Mouse (Mus musculus) gastrocnemius, postnatal 14 days (tissue): ENCODE measurements around the gene Mthfsl. TPM values are rescaled to one million over a fixed set of nuclear protein-coding genes. Genes with fewer than 3 reads are reported as not detected.
"Not testable (repeated sequence)": the region's sequence is repeated elsewhere in the genome, so short reads cannot be mapped to it uniquely, and the experiment has no call there.

Experiments
- DNase-seq: peaks from one replicate; pipeline ENCODE4 v3.0.0; 2021; ENCODE audit warnings: mixed read lengths
- intact Hi-C: fragments of 180-260 bp; cut with DNase I; formaldehyde crosslinking; loops from one replicate; pipeline ENCODE4 v1.15.1; 2025; ENCODE audit warnings: low total_unique reads
- total RNA-seq, 2 experiments: library from RNA; stranded (reverse); gene quantifications; 2 replicates each; pipeline ENCODE4 v1.2.3; 2021

Mthfsl gene
- total RNA-seq, 2 experiments from 2014 or later: 10.6 to 11.6 TPM

DNA sequence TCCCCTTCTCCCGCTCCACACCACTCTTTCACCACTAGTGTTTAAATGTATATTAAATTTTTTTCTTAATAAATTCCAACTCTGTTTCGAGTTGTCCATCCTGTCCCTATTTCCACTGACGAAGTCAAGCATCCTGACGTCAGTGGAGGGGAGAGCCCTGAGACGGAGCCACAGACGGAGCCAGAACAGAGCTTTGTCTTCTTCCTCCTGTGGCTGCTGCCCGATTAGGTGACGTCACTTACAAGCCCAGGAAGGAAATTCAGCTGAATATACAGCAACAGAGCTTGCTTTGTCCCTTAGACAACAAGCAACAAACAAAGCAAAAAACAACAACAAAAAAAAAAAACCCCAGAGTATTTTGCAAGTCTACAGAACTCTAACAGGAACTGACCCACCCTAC, 14.9 kb downstream of the Mthfsl start:
- DNase-seq, intact Hi-C loops: not testable (repeated sequence)

DNA sequence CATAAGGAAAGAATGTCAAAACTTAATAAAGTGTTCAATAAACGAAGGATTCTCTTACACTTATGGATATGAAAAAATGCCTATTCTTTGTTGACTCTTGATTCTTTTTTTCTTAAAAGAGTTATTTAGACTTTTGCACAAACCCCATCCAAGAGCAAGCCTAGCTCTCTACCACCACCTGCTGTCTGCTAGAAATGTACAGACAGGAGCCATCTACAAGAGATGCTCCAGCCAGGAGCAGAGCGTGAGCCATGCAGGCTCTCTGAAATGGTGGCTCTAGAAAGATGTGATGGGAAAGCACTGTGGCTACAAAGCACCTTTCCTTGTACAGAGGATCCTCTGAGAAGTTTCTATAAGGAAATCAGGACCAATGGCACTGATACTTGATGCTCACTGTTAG, 21.4 kb downstream of the Mthfsl start:
- intact Hi-C loops, DNase-seq: not testable (repeated sequence)

DNA sequence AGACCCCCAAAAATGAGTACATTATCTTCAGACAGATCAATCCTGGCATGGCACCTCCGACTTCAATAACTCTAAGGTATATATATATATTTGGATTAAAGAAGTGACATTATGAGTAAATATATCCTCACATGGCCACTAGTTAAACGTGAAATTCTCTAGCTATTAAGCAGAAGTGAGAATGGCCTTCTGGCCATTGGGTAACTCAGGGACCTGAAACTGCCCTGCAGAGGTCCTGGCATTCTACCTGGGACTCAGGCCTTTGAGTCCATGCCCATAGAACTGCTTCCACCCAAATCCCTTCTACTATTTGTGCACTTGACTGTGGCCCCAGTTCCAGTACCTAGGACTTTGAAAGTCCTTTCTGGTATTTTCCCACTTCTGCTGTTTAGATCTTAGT, 28.8 kb downstream of the Mthfsl start:
- DNase-seq, intact Hi-C loops: not testable (repeated sequence)

DNA sequence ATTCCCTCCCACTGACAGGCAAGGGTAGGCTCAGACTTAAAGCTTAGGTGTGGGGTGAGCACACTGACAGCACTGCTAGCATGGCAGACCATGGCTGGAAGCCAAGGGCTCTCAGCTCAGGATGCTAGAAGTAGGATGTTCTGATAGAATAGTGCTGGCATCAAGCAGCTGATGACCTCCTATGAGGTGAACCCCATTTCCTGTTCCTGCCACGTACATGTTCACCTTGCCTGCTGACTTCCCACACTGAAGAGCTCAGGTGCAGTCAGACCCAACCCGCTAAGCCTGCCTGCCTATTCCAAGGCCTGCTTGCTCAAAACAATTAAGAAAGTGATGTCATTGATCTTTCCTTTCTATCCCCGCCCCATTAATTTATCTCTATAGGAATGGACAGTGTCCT, 30.6 kb downstream of the Mthfsl start:
- DNase-seq, intact Hi-C loops: not testable (repeated sequence)

DNA sequence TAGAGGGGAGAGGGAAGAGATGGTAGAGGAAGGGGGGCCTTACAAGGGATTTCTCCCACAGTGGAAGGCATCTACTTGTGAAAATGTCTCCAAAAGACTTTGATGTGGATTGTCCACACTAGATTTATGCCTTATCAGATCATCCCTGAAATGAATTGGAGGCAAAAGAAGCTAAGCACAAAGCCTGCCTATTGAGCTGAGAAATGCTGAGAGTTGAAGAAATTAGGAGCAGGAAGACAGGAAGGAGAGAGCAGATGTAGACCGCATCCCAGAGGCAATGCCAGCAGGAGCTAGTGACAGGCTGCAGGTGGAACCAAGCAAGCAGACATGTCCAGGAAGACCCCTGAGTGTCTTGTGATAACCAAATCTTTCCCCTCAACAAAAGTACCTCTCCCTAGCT, 33.4 kb downstream of the Mthfsl start:
- intact Hi-C loops, DNase-seq: not testable (repeated sequence)

DNA sequence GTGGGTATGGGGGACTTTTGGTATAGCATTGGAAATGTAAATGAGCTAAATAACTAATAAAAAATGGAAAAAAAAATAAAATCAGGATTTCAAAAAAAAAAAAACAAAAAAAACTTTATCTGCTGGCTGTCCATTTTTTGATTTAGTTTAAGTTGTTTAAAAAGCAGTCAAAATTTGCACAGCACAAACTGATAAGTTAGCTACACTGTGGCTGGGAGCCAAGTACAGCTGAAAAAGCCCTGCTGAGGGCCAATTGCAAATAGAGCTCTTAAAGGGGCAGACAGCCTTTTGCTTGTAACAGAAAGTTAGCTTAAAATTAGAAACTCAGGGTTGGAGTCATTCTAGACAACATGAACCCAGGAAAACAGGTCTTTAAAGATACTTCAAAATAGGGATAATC, 61.8 kb downstream of the Mthfsl start:
- intact Hi-C loops, DNase-seq: not testable (repeated sequence)

DNA sequence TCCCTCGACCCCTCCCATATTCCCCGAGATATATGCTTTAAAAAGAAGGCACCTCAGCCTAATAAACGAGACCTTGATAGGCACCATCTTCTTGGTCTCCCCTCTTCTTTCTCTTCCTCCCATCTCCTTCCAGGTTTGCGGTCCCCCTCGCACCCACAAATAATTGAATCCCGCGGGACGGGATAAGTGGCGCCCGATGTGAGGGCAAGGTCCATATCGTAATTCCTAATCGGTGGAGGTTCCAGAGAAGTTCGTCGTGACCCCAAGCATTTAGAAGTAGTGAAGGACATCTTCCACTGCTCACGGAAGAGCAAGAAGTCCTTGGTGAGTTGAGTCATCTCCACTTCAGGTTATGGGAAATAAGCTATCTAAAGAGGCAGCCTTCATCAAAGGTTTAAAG, 69.4 kb downstream of the Mthfsl start:
- intact Hi-C loops, DNase-seq: not testable (repeated sequence)

Other genes starting within 250 kb of the Mthfsl start
- gene Syncrip, start 237.7 kb downstream of the Mthfsl start, total RNA-seq: 10 to 100 TPM; 43.7 to 56.5 TPM
- gene Zfp949, start 172.3 kb downstream of the Mthfsl start, total RNA-seq: 1 to 10 TPM; 6.1 to 6.4 TPM
- under 1 TPM in 1 of 2 experiments, not detected in 1; 0.27 TPM for gene Trim43a, start 139.4 kb downstream of the Mthfsl start, total RNA-seq
- not detected for gene Bcl2a1d, start 11.6 kb upstream of the Mthfsl start, total RNA-seq
- gene Trim43c, start 118.9 kb upstream of the Mthfsl start, total RNA-seq: not detected
- under 1 TPM in 1 of 2 experiments, not detected in 1; 0.37 TPM for gene Bcl2a1a, start 236.6 kb upstream of the Mthfsl start, total RNA-seq